Mouse (Mus musculus) MEL (cell line): ENCODE results near the gene Gxylt2.

Source experiments
- CTCF ChIP-seq, 3 experiments: IDR thresholded peaks in 2 of 3; conservative IDR thresholded peaks in 1 of 3; 2 replicates each; pipeline ENCODE4 v1.5.1; 2011 to 2012; ENCODE audit warnings: low read length in 3 of 3, low read depth in 2 of 3, mild to moderate bottlenecking in 2 of 3, improper control_type of control experiment in 1 of 3, inconsistent platforms in 1 of 3, mixed read lengths in 1 of 3, moderate library complexity in 1 of 3; ENCODE audit not compliant: control insufficient read depth in 1 of 3, insufficient read depth in 1 of 3, poor library complexity in 1 of 3, severe bottlenecking in 1 of 3
- KAT2A ChIP-seq: conservative IDR thresholded peaks from 2 replicates; pipeline ENCODE4 v1.6.1; 2012; ENCODE audit warnings: low read depth, low read length, improper control_type of control experiment, inconsistent platforms
- MAX ChIP-seq: IDR thresholded peaks from 2 replicates; pipeline ENCODE4 v1.6.1; 2011; ENCODE audit warnings: low read length, improper control_type of control experiment
- MYB ChIP-seq: IDR thresholded peaks from 2 replicates; pipeline ENCODE4 v1.6.1; 2011; ENCODE audit warnings: mild to moderate bottlenecking, low read depth, low read length, improper control_type of control experiment
- ZMIZ1 ChIP-seq: IDR thresholded peaks from 2 replicates; pipeline ENCODE4 v1.6.1; 2012; ENCODE audit warnings: low read depth, mild to moderate bottlenecking, inconsistent platforms, low read length, improper control_type of control experiment, moderate library complexity

DNA sequence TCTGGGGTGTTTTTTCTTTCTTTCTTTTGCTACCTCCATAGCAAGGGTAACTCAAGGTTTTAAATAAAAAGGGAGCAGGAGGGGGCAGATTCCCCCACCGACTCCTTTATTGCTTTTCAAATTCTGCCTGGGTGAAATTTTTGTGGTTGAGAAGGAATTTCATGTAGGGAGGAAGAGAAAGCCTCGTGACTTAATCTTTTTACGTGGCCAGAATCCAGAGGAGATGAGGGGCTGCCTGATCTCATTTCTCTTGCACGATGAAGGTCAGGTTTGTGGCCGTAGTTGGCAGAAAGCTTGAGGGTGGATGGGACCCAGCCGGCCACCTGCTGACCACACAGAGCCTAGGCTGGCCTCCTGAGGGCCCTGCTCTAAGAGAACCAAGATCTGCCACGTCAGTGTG lies 3.0 kb downstream of the Gxylt2 start:
- no peak for TF ChIP-seq MYB
- no peak for TF ChIP-seq CTCF (IDR thresholded peaks at IDR 0.05 in 2 of 3, conservative IDR thresholded peaks at IDR 0.05 in 1 of 3; ENCODE audit: control insufficient read depth in 1 of 3, insufficient read depth in 1 of 3, low read depth in 2 of 3, low read length in 3 of 3, poor library complexity in 1 of 3, severe bottlenecking in 1 of 3)
- no peak for TF ChIP-seq MAX
- no peak for TF ChIP-seq ZMIZ1
- TF ChIP-seq KAT2A, result no peak
